Mouse (Mus musculus) kidney, adult 11 months (tissue): Measurements from ENCODE around the gene Iqcd.

Experiments used
- DNase-seq: peaks from one replicate; pipeline ENCODE4 v3.0.0; 2022

Gene Iqcd

GRCm38 (mm10) chr5:120605688-120606087 lies 16.9 kb downstream of the Iqcd start:
- peak; percentile 72 for DNase-seq

GRCm38 (mm10) chr5:120606590-120607200 lies 17.9 kb downstream of the Iqcd start:
- DNase-seq = no peak

GRCm38 (mm10) chr5:120607335-120607734 lies 18.5 kb downstream of the Iqcd start:
- no peak for DNase-seq

- no peak for DNase-seq
Observed at GRCm38 (mm10) chr5:120609246-120609775, 20.5 kb downstream of the Iqcd start.

GRCm38 (mm10) chr5:120610906-120611305 lies 22.1 kb downstream of the Iqcd start:
- DNase-seq = peak; percentile 52

GRCm38 (mm10) chr5:120611416-120611815 lies 22.6 kb downstream of the Iqcd start:
- DNase-seq = no peak

GRCm38 (mm10) chr5:120612442-120612821 lies 23.6 kb downstream of the Iqcd start, which contains the start of the genes Rita1 and Ddx54:
Gene Rita1, minus strand, starts transcription at chr5:120612589.
Gene Ddx54, plus strand, starts transcription at chr5:120612739.
- peak; percentile 98 for DNase-seq

- peak; percentile 100 for DNase-seq
Observed at GRCm38 (mm10) chr5:120612822-120613604, 24.2 kb downstream of the Iqcd start.

GRCm38 (mm10) chr5:120615903-120616302 lies 27.1 kb downstream of the Iqcd start:
- DNase-seq = no peak

GRCm38 (mm10) chr5:120618778-120619177 lies 30.0 kb downstream of the Iqcd start:
- DNase-seq = no peak

- DNase-seq = no peak
Observed at GRCm38 (mm10) chr5:120619201-120619600, 30.4 kb downstream of the Iqcd start.

GRCm38 (mm10) chr5:120620375-120621077 lies 31.7 kb downstream of the Iqcd start:
- peak; percentile 75 for DNase-seq

- DNase-seq = peak; percentile 81
Observed at GRCm38 (mm10) chr5:120621078-120621765, 32.4 kb downstream of the Iqcd start.

- no peak for DNase-seq
Observed at GRCm38 (mm10) chr5:120621846-120622197, 33.0 kb downstream of the Iqcd start.

- DNase-seq = peak; percentile 65
Observed at GRCm38 (mm10) chr5:120622198-120622851, 33.5 kb downstream of the Iqcd start.

GRCm38 (mm10) chr5:120624427-120624826 lies 35.6 kb downstream of the Iqcd start:
- DNase-seq = no peak

GRCm38 (mm10) chr5:120626399-120626798 lies 37.6 kb downstream of the Iqcd start:
- DNase-seq = no peak

GRCm38 (mm10) chr5:120627515-120628300 lies 38.9 kb downstream of the Iqcd start:
- no peak for DNase-seq

- no peak for DNase-seq
Observed at GRCm38 (mm10) chr5:120628624-120629023, 39.8 kb downstream of the Iqcd start.

GRCm38 (mm10) chr5:120631128-120631527 lies 42.3 kb downstream of the Iqcd start:
- DNase-seq = no peak

- no peak for DNase-seq
Observed at GRCm38 (mm10) chr5:120631892-120632291, 43.1 kb downstream of the Iqcd start.
